Mouse (Mus musculus) midbrain, embryonic 16.5 days (tissue): ENCODE measurements around the gene Tnip2. TPM values are rescaled to one million over a fixed set of nuclear protein-coding genes. Genes with fewer than 3 reads are reported as not detected.

Source experiments
- ATAC-seq: fragments of 200-750 bp; cut with Nextera tagmentation; 2 replicates; pipeline ENCODE4 v1.8.0; 2017; ENCODE audit warnings: moderate TSS enrichment
- H3K27ac ChIP-seq: fragments of 300-500 bp; sonication (generic); 2 replicates; pipeline ENCODE4 v1.5.1; 2014; ENCODE audit warnings: mild to moderate bottlenecking, low read length, mixed read lengths
- H3K27me3 ChIP-seq: fragments of 300-500 bp; sonication (generic); 2 replicates; pipeline ENCODE4 v1.6.1; 2014; ENCODE audit warnings: low read depth, low read length, mixed read lengths; ENCODE audit not compliant: control insufficient read depth, insufficient read depth
- H3K36me3 ChIP-seq: fragments of 300-500 bp; sonication (generic); 2 replicates; pipeline ENCODE4 v1.6.1; 2014; ENCODE audit warnings: mild to moderate bottlenecking, low read length, moderate library complexity, mixed read lengths; ENCODE audit not compliant: control insufficient read depth, insufficient read depth
- H3K4me1 ChIP-seq: fragments of 300-500 bp; sonication (generic); 2 replicates; pipeline ENCODE4 v1.6.1; 2014; ENCODE audit warnings: mild to moderate bottlenecking, low read length, mixed read lengths; ENCODE audit not compliant: control insufficient read depth, insufficient read depth
- H3K4me2 ChIP-seq: fragments of 300-500 bp; sonication (generic); 2 replicates; pipeline ENCODE4 v1.6.1; 2014; ENCODE audit warnings: mild to moderate bottlenecking, low read length, mixed read lengths
- H3K4me3 ChIP-seq: fragments of 300-500 bp; sonication (generic); 2 replicates; pipeline ENCODE4 v1.5.1; 2014; ENCODE audit warnings: low read depth, mild to moderate bottlenecking, low read length, moderate library complexity, mixed read lengths
- H3K9ac ChIP-seq: fragments of 300-500 bp; sonication (generic); 2 replicates; pipeline ENCODE4 v1.6.1; 2014; ENCODE audit warnings: low read depth, low read length, mixed read lengths
- H3K9me3 ChIP-seq: fragments of 300-500 bp; sonication (generic); replicated peaks from 2 replicates; pipeline ENCODE4 v1.6.1; 2014; ENCODE audit warnings: mild to moderate bottlenecking, low read length, mixed read lengths; ENCODE audit not compliant: control insufficient read depth, poor library complexity, severe bottlenecking
- WGBS: fragments of 180-500 bp; shearing (Covaris S2); extraction: QIAGEN DNeasy Blood & Tissue Kit; methylation state at CpG from one replicate; pipeline ENCODE4 v1.1.7; 2014; 5-methylcytosine and 5-hydroxymethylcytosine counted together
- polyA plus RNA-seq: library from polyadenylated mRNA; unstranded; fragments of >200 nt; fragmentation: Nextera tagmentation; extraction: Ambion mirVana; gene quantifications from 2 replicates; pipeline ENCODE4 v1.2.1, GENCODE M21; 2015

Tnip2 gene
- polyA plus RNA-seq, 1 experiment from 2014 or later, result 14.1 TPM

GRCm38 (mm10) chr5:34527352-34527751, 13.6 kb upstream of the Tnip2 start:
- H3K4me2 ChIP-seq, result no peak overlapping the region
- H3K36me3 ChIP-seq, result no peaks in the 10 kb centered on the region
- H3K9ac ChIP-seq, result no peak overlapping the region
- no peaks in the 10 kb centered on the region for H3K4me1 ChIP-seq
- no peaks in the 10 kb centered on the region for H3K27me3 ChIP-seq
- no peaks in the 10 kb centered on the region for H3K9me3 ChIP-seq
- 90% methylated on average over 2 of the region's 2 CpGs for WGBS
- no peak overlapping the region for H3K27ac ChIP-seq
- H3K4me3 ChIP-seq, result no peak overlapping the region
- ATAC-seq, result no peak

- no peaks in the 10 kb centered on the region for H3K4me1 ChIP-seq
- WGBS, result 31% methylated on average over 5 of the region's 5 CpGs
These were observed 12.6 kb upstream of the Tnip2 start for GRCm38 (mm10) chr5:34526477-34526775.

GRCm38 (mm10) chr5:34525663-34526476, 12.1 kb upstream of the Tnip2 start, which contains the start of gene Sh3bp2:
Sh3bp2 (plus strand) TSS chr5:34525838.
- ATAC-seq, result peak; percentile 92
- peak within 1 kb of the TSS; percentile 66 for H3K9ac ChIP-seq
- no peaks in the 10 kb centered on the region for H3K36me3 ChIP-seq
- no peak within 1 kb of the TSS for H3K27ac ChIP-seq
- peak within 1 kb of the TSS; percentile 51 for H3K4me3 ChIP-seq
- H3K27me3 ChIP-seq, result no peaks in the 10 kb centered on the region
- H3K4me2 ChIP-seq, result peak within 1 kb of the TSS; percentile 87
- 2% methylated on average over 38 of the region's 38 CpGs for WGBS
- no peaks in the 10 kb centered on the region for H3K4me1 ChIP-seq
- no peaks in the 10 kb centered on the region for H3K9me3 ChIP-seq

More at GRCm38 (mm10) chr5:34526477-34526775, 12.6 kb upstream of the Tnip2 start:
- no peak for ATAC-seq
- Histone ChIP-seq H3K4me3 (no peak overlapping the region), H3K9me3 (no peaks in the 10 kb centered on the region), H3K27ac (no peak overlapping the region), H3K27me3 (no peaks in the 10 kb centered on the region), H3K36me3 (no peaks in the 10 kb centered on the region), H3K9ac (no peak overlapping the region), H3K4me2 (peak overlapping the region; percentile 87; the same call in 1 of the 2 replicates)

- H3K36me3 ChIP-seq, result no peaks in the 10 kb centered on the region
- no peaks in the 10 kb centered on the region for H3K4me1 ChIP-seq
- H3K4me3 ChIP-seq, result no peak overlapping the region
- H3K4me2 ChIP-seq, result no peak overlapping the region
- H3K27me3 ChIP-seq, result no peaks in the 10 kb centered on the region
- H3K27ac ChIP-seq, result no peak overlapping the region
- no peak overlapping the region for H3K9ac ChIP-seq
- H3K9me3 ChIP-seq, result no peaks in the 10 kb centered on the region
- no peak for ATAC-seq
These were observed 10.7 kb upstream of the Tnip2 start for GRCm38 (mm10) chr5:34524511-34524910.

- Histone ChIP-seq H3K9me3 (no peaks in the 10 kb centered on the region), H3K9ac (no peak overlapping the region), H3K27ac (no peak overlapping the region), H3K4me3 (no peak overlapping the region), H3K4me1 (no peaks in the 10 kb centered on the region), H3K36me3 (no peaks in the 10 kb centered on the region), H3K27me3 (no peaks in the 10 kb centered on the region), H3K4me2 (no peak overlapping the region)
- 65% methylated on average over 4 of the region's 4 CpGs for WGBS
- no peak for ATAC-seq
These were observed 10.2 kb upstream of the Tnip2 start for GRCm38 (mm10) chr5:34523958-34524485.

GRCm38 (mm10) chr5:34521337-34521736, 7.5 kb upstream of the Tnip2 start:
- Histone ChIP-seq H3K4me2 (no peak overlapping the region), H3K4me3 (no peak overlapping the region), H3K36me3 (no peaks in the 10 kb centered on the region), H3K9ac (no peak overlapping the region), H3K9me3 (no peaks in the 10 kb centered on the region), H3K27ac (no peak overlapping the region), H3K27me3 (no peaks in the 10 kb centered on the region), H3K4me1 (no peaks in the 10 kb centered on the region)
- ATAC-seq, result no peak
- 91% methylated on average over 3 of the region's 3 CpGs for WGBS

GRCm38 (mm10) chr5:34520458-34521209, 6.8 kb upstream of the Tnip2 start:
- Histone ChIP-seq H3K9me3 (no peaks in the 10 kb centered on the region), H3K36me3 (no peaks in the 10 kb centered on the region), H3K4me3 (no peak overlapping the region), H3K27me3 (no peaks in the 10 kb centered on the region), H3K4me1 (no peaks in the 10 kb centered on the region), H3K9ac (no peak overlapping the region), H3K27ac (no peak overlapping the region), H3K4me2 (no peak overlapping the region)
- no peak for ATAC-seq
- 76% methylated on average over 11 of the region's 11 CpGs for WGBS

GRCm38 (mm10) chr5:34519389-34519910, 5.7 kb upstream of the Tnip2 start:
- H3K9ac ChIP-seq, result no peak overlapping the region
- no peak overlapping the region for H3K27ac ChIP-seq
- 79% methylated on average over 9 of the region's 9 CpGs for WGBS
- H3K4me1 ChIP-seq, result no peaks in the 10 kb centered on the region
- no peaks in the 10 kb centered on the region for H3K36me3 ChIP-seq
- no peak overlapping the region for H3K4me2 ChIP-seq
- H3K9me3 ChIP-seq, result no peaks in the 10 kb centered on the region
- ATAC-seq, result no peak
- H3K4me3 ChIP-seq, result no peak overlapping the region
- H3K27me3 ChIP-seq, result no peaks in the 10 kb centered on the region

- 31% methylated on average over 3 of the region's 3 CpGs for WGBS
- H3K36me3 ChIP-seq, result no peaks in the 10 kb centered on the region
- H3K4me2 ChIP-seq, result no peak overlapping the region
- H3K9ac ChIP-seq, result no peak overlapping the region
- no peaks in the 10 kb centered on the region for H3K9me3 ChIP-seq
- H3K4me3 ChIP-seq, result no peak overlapping the region
- H3K27me3 ChIP-seq, result no peaks in the 10 kb centered on the region
- H3K4me1 ChIP-seq, result peaks cover 9% of the 10 kb centered on the region
- no peak overlapping the region for H3K27ac ChIP-seq
- ATAC-seq, result no peak
These were observed 4.1 kb upstream of the Tnip2 start for GRCm38 (mm10) chr5:34517913-34518312.
